Mouse (Mus musculus) neural tube, embryonic 10.5 days (tissue): ENCODE data around the gene Maml1.

ENCODE experiments used
- DNase-seq: peaks from one replicate; pipeline ENCODE4 v3.0.0-alpha.2; 2017; ENCODE audit warnings: low spot score; ENCODE audit errors: extremely low spot score

The Maml1 gene

GRCm38 (mm10) chr11:50223783-50224662 is 68.1 kb downstream of the Maml1 start:
- DNase-seq, result no peak

- DNase-seq, result no peak
Observed at GRCm38 (mm10) chr11:50222559-50223276, 69.4 kb downstream of the Maml1 start.

- no peak for DNase-seq
Observed at GRCm38 (mm10) chr11:50219833-50220232, 72.3 kb downstream of the Maml1 start.

- DNase-seq, result no peak
Observed at GRCm38 (mm10) chr11:50217811-50218210, 74.3 kb downstream of the Maml1 start.

GRCm38 (mm10) chr11:50216724-50217366 is 75.3 kb downstream of the Maml1 start:
- DNase-seq, result no peak

GRCm38 (mm10) chr11:50215633-50216032 is 76.5 kb downstream of the Maml1 start:
- DNase-seq, result no peak

- no peak for DNase-seq
Observed at GRCm38 (mm10) chr11:50214631-50215030, 77.5 kb downstream of the Maml1 start.

- no peak for DNase-seq
Observed at GRCm38 (mm10) chr11:50212848-50213758, 79.0 kb downstream of the Maml1 start.

- no peak for DNase-seq
Observed at GRCm38 (mm10) chr11:50212060-50212739, 79.9 kb downstream of the Maml1 start.

GRCm38 (mm10) chr11:50211322-50212059 is 80.6 kb downstream of the Maml1 start:
- no peak for DNase-seq

- peak; percentile 83 for DNase-seq
Observed at GRCm38 (mm10) chr11:50210505-50211151, 81.5 kb downstream of the Maml1 start, which contains the start of the genes Sqstm1 and Mgat4b. Gene Sqstm1, minus strand, starts transcription at chr11:50210827. Gene Mgat4b, plus strand, starts transcription at chr11:50210890.

- peak; percentile 86 for DNase-seq
Observed at GRCm38 (mm10) chr11:50210101-50210504, 82.0 kb downstream of the Maml1 start.

- DNase-seq, result no peak
Observed at GRCm38 (mm10) chr11:50208039-50208438, 84.1 kb downstream of the Maml1 start.

- DNase-seq, result no peak
Observed at GRCm38 (mm10) chr11:50207344-50207743, 84.8 kb downstream of the Maml1 start.

- DNase-seq, result no peak
Observed at GRCm38 (mm10) chr11:50206037-50206436, 86.1 kb downstream of the Maml1 start.
